ENCODE assay signal across 33 mouse cellular contexts in the genomic region with DNA sequence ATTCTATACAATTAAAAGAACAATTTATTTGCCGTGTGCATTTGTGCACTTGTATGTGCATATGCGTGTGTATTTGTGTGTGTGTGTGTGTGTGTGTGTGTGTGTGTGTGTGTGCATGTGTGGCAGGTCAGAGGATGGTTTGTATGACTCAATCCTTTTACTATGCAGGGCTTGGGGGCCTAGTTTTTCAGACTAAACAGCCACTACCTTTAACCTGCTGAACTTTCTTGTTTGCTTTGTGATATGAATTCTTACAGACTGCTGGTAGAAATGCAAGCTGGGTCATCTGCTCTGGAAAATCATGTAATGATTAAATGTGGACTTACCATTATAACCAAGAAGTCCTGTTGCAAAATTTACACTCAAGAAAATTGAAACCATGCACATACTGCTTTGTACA.
"Had no signal": no experiment of that assay in that cellular context is flagged by ENCODE, and none has a peak within 500 bp of the region (broad histone marks: within the 10 kb centered on the region; RNA-seq: fewer than 3 reads in every experiment).

No protein-coding gene starts in this region.

- H3K4me1 ChIP-seq: heart, embryonic 10.5 days; heart, embryonic 12.5 days; heart, embryonic 13.5 days; heart, embryonic 15.5 days; hindbrain, embryonic 10.5 days; hindbrain, embryonic 12.5 days; hindbrain, embryonic 13.5 days; hindbrain, embryonic 15.5 days; kidney, embryonic 15.5 days had no signal

- H3K4me2 ChIP-seq: heart, embryonic 11.5 days; heart, embryonic 12.5 days; heart, embryonic 13.5 days; heart, embryonic 15.5 days; hindbrain, embryonic 12.5 days; hindbrain, embryonic 13.5 days; hindbrain, embryonic 14.5 days; hindbrain, embryonic 15.5 days; kidney, embryonic 15.5 days had no signal

- ATAC-seq: hindbrain, embryonic 16.5 days; hindbrain, postnatal 0 days; inflammation-experienced regulatory T-cells, adult 6 months had no signal

- H3K4me3 ChIP-seq: heart, adult 2 months; heart, embryonic 10.5 days; heart, embryonic 12.5 days; heart, embryonic 13.5 days; heart, embryonic 15.5 days; hindbrain, embryonic 10.5 days; hindbrain, embryonic 12.5 days; hindbrain, embryonic 13.5 days; hindbrain, embryonic 15.5 days; kidney, embryonic 15.5 days; layer of hippocampus, adult 2 months had no signal

- H3K9ac ChIP-seq: heart, embryonic 12.5 days; heart, embryonic 13.5 days; heart, embryonic 15.5 days; hindbrain, embryonic 12.5 days; hindbrain, embryonic 13.5 days; hindbrain, embryonic 14.5 days; hindbrain, embryonic 15.5 days; kidney, embryonic 15.5 days had no signal

- H3K36me3 ChIP-seq: heart, embryonic 10.5 days; heart, embryonic 12.5 days; heart, embryonic 13.5 days; heart, embryonic 15.5 days; hindbrain, embryonic 10.5 days; hindbrain, embryonic 12.5 days; hindbrain, embryonic 13.5 days; hindbrain, embryonic 15.5 days; kidney, embryonic 15.5 days had no signal

- H3K27ac ChIP-seq: heart, adult 2 months; heart, embryonic 10.5 days; heart, embryonic 13.5 days; heart, embryonic 15.5 days; hindbrain, embryonic 10.5 days; hindbrain, embryonic 12.5 days; hindbrain, embryonic 13.5 days; hindbrain, embryonic 14.5 days; hindbrain, embryonic 15.5 days; hindbrain, postnatal 0 days; kidney, embryonic 15.5 days; kidney, postnatal 0 days; layer of hippocampus, adult 2 months had no signal

- H3K27me3 ChIP-seq: heart, embryonic 12.5 days; heart, embryonic 13.5 days; heart, embryonic 15.5 days; hindbrain, embryonic 12.5 days; hindbrain, embryonic 13.5 days; hindbrain, embryonic 15.5 days; kidney, embryonic 15.5 days had no signal

- DNase-seq: heart, adult 2 months; heart, postnatal 10 days; heart, postnatal 14 days; heart, postnatal 36 days; heart, postnatal 4 days; kidney, adult 11 months; kidney, adult 18-20 months; kidney, adult 2 months; kidney, adult 8-10 months; kidney, adult 9 months; kidney, postnatal 10 days; kidney, postnatal 14 days; kidney, postnatal 25 days; kidney, postnatal 36 days; kidney, postnatal 4 days; layer of hippocampus, adult 9-11 months; layer of hippocampus, postnatal 36 days had no signal

- H3K9me3 ChIP-seq: heart, embryonic 10.5 days; heart, embryonic 12.5 days; heart, embryonic 13.5 days; heart, embryonic 15.5 days; hindbrain, embryonic 10.5 days; hindbrain, embryonic 12.5 days; hindbrain, embryonic 13.5 days; hindbrain, embryonic 15.5 days; kidney, embryonic 15.5 days had no signal
